Comparison of ENCODE assay signal across 8 mouse cellular contexts in genomic region chr4:133129931-133130889, GRCm38 (mm10). TPM values are rescaled to one million over a fixed set of nuclear protein-coding genes. Genes with fewer than 3 reads are reported as not detected.
DNase-seq lines count a peak whose midpoint lies in the region; ATAC-seq and TF ChIP-seq lines count a peak whose summit lies in the region.

Wasf2 (plus strand) TSS chr4:133130505.

- peak within 1 kb of the TSS; percentile 95 for H3K27ac ChIP-seq in bone marrow macrophage, adult 2 months (ENCODE audit: insufficient read depth, low read depth, low read length)
- H3K27ac ChIP-seq in embryonic fibroblast, embryonic 13.5 days (ENCODE audit: insufficient read depth, low read length): peak within 1 kb of the TSS; percentile 84
- H3K27ac ChIP-seq in kidney, embryonic 14.5 days (ENCODE audit: low read depth, low read length): peak within 1 kb of the TSS; percentile 82
- peak within 1 kb of the TSS; percentile 91 for H3K27ac ChIP-seq in limb, embryonic 15.5 days

- peak; percentile 96 for ATAC-seq in kidney, embryonic 14.5 days (ENCODE audit: low FRiP score, low TSS enrichment)
- ATAC-seq in limb, embryonic 15.5 days (ENCODE audit: insufficient number of reproducible peaks, low FRiP score, low TSS enrichment, low read depth): peak; percentile 94

- peaks cover 8% of the 10 kb centered on the region for H3K4me1 ChIP-seq in bone marrow macrophage, adult 2 months (ENCODE audit: control insufficient read depth, insufficient read depth, low read length)
- H3K4me1 ChIP-seq in embryonic fibroblast, embryonic 13.5 days (ENCODE audit: control insufficient read depth, insufficient read depth, low read length): 0 out of 2 replicates have a peak, but pooled peaks cover 2% of the 10 kb centered on the region
- peaks cover 18% of the 10 kb centered on the region; the same call in 1 of the 2 replicates for H3K4me1 ChIP-seq in kidney, embryonic 14.5 days (ENCODE audit: control insufficient read depth, insufficient read depth, low read length)
- peaks cover 14% of the 10 kb centered on the region for H3K4me1 ChIP-seq in limb, embryonic 15.5 days

- TF ChIP-seq CTCF in bone marrow macrophage, adult 2 months (IDR thresholded peaks at IDR 0.05; ENCODE audit: low read depth, low read length): no peak
- no peak for TF ChIP-seq CTCF in embryonic fibroblast, embryonic 13.5 days (IDR thresholded peaks at IDR 0.05; ENCODE audit: borderline replicate concordance, insufficient read depth, low read length)

- under 1% methylated on average over 65 of the region's 65 CpGs for WGBS in kidney, embryonic 14.5 days
- WGBS in limb, embryonic 15.5 days: under 1% methylated on average over 63 of the region's 65 CpGs

- no peaks in the 10 kb centered on the region for H3K27me3 ChIP-seq in kidney, embryonic 14.5 days (ENCODE audit: control insufficient read depth, insufficient read depth, low read length)
- H3K27me3 ChIP-seq in limb, embryonic 15.5 days: no peaks in the 10 kb centered on the region

- peak; percentile 98 for DNase-seq in A20 (ENCODE audit: low read depth, low spot score)
- DNase-seq in heart, adult 9 months (ENCODE audit: low spot score in 2 of 2): peak; percentile 95 to 96
- peak; percentile 78 to 79 for DNase-seq in monocyte, adult 2 months (ENCODE audit: low read depth in 1 of 2, low spot score in 2 of 2)
- peak; percentile 93 to 96 for DNase-seq in spleen, postnatal 36 days (ENCODE audit: low spot score in 2 of 2)

- H3K4me2 ChIP-seq in kidney, embryonic 14.5 days (replicated peaks; ENCODE audit: low read depth, low read length): peak within 1 kb of the TSS; percentile 91
- peak within 1 kb of the TSS; percentile 78 for H3K4me2 ChIP-seq in limb, embryonic 15.5 days

- peak within 1 kb of the TSS; percentile 95 for H3K9ac ChIP-seq in kidney, embryonic 14.5 days (ENCODE audit: low read depth, low read length)
- H3K9ac ChIP-seq in limb, embryonic 15.5 days: peak within 1 kb of the TSS; percentile 93

- no peaks in the 10 kb centered on the region for H3K36me3 ChIP-seq in kidney, embryonic 14.5 days (ENCODE audit: control insufficient read depth, insufficient read depth, low read length)
- H3K36me3 ChIP-seq in limb, embryonic 15.5 days: peaks cover 6% of the 10 kb centered on the region; the same call in 1 of the 2 replicates

- peak; percentile 33; the same call in 1 of the 2 replicates for TF ChIP-seq POLR2A in bone marrow macrophage, adult 2 months (IDR thresholded peaks at IDR 0.05; ENCODE audit: borderline replicate concordance, low read depth, low read length)
- peak; percentile 88 for TF ChIP-seq POLR2A in embryonic fibroblast, embryonic 13.5 days (IDR thresholded peaks at IDR 0.05; ENCODE audit: low read depth, low read length)

- peak within 1 kb of the TSS; percentile 74 for H3K4me3 ChIP-seq in bone marrow macrophage, adult 2 months (ENCODE audit: insufficient read depth, low read length)
- peak within 1 kb of the TSS; percentile 88 for H3K4me3 ChIP-seq in embryonic fibroblast, embryonic 13.5 days (ENCODE audit: insufficient read depth, low read length)
- peak within 1 kb of the TSS; percentile 96 for H3K4me3 ChIP-seq in kidney, embryonic 14.5 days (ENCODE audit: low read length)
- H3K4me3 ChIP-seq in limb, embryonic 15.5 days: peak within 1 kb of the TSS; percentile 95

- H3K9me3 ChIP-seq in kidney, embryonic 14.5 days (ENCODE audit: control insufficient read depth, low read length): no peaks in the 10 kb centered on the region
- H3K9me3 ChIP-seq in limb, embryonic 15.5 days: no peaks in the 10 kb centered on the region

RNA-seq across cellular contexts. Expression of gene Wasf2, which starts in this region (rescaled TPM):
- polyA plus RNA-seq in bone marrow macrophage, adult 2 months (2012; ENCODE audit: insufficient read depth, insufficient read length, missing spikeins): 133 and 150 TPM in 2 replicates
- 101 and 107 TPM in 2 replicates for polyA plus RNA-seq in embryonic fibroblast, embryonic 13.5 days (2011; ENCODE audit: insufficient read length, low read depth, missing spikeins)
- polyA plus RNA-seq in kidney, embryonic 14.5 days (2014; fragmentation: Nextera tagmentation; extraction: Ambion mirVana): 103 and 143 TPM in 2 replicates
- polyA plus RNA-seq in limb, embryonic 15.5 days (2015; fragmentation: Nextera tagmentation; extraction: Ambion mirVana): 117 and 129 TPM in 2 replicates

Comparison
In these comparisons a context has a peak if more than half of its experiments do, and no peak if none do; other contexts are left out.
1. Peak in every context shown above with its lines: DNase-seq, ATAC-seq, H3K4me3 ChIP-seq and H3K27ac ChIP-seq.